Mouse (Mus musculus) neural tube, embryonic 12.5 days (tissue): ENCODE results near the gene Mipep. TPM values are rescaled to one million over a fixed set of nuclear protein-coding genes. Genes with fewer than 3 reads are reported as not detected.

ENCODE experiments used
- ATAC-seq: fragments of 200-750 bp; cut with Nextera tagmentation; 2 replicates; pipeline ENCODE4 v1.8.0; 2017; ENCODE audit warnings: low read depth, mild to moderate bottlenecking, moderate TSS enrichment, moderate library complexity; ENCODE audit not compliant: low FRiP score
- H3K27ac ChIP-seq: fragments of 300-500 bp; sonication (generic); 2 replicates; pipeline ENCODE4 v1.5.1; 2016
- H3K27me3 ChIP-seq: fragments of 300-500 bp; sonication (generic); replicated peaks from 2 replicates; pipeline ENCODE4 v1.6.1; 2016; ENCODE audit warnings: mild to moderate bottlenecking
- H3K36me3 ChIP-seq: fragments of 300-500 bp; sonication (generic); 2 replicates; pipeline ENCODE4 v1.6.1; 2016; ENCODE audit warnings: mild to moderate bottlenecking
- H3K4me1 ChIP-seq: fragments of 300-500 bp; sonication (generic); 2 replicates; pipeline ENCODE4 v1.6.1; 2016
- H3K4me2 ChIP-seq: fragments of 300-500 bp; sonication (generic); replicated peaks from 2 replicates; pipeline ENCODE4 v1.6.1; 2016; ENCODE audit warnings: mild to moderate bottlenecking
- H3K4me3 ChIP-seq: fragments of 300-500 bp; sonication (generic); 2 replicates; pipeline ENCODE4 v1.5.1; 2016
- H3K9ac ChIP-seq: fragments of 300-500 bp; sonication (generic); 2 replicates; pipeline ENCODE4 v1.6.1; 2016; ENCODE audit warnings: mild to moderate bottlenecking
- H3K9me3 ChIP-seq: fragments of 300-500 bp; sonication (generic); 2 replicates; pipeline ENCODE4 v1.6.1; 2016; ENCODE audit warnings: mild to moderate bottlenecking
- WGBS: fragments of 180-500 bp; shearing (Covaris S2); methylation state at CpG from one replicate; pipeline ENCODE4 v1.1.7; 2016; 5-methylcytosine and 5-hydroxymethylcytosine counted together
- polyA plus RNA-seq: library from polyadenylated mRNA; unstranded; fragments of >200 nt; fragmentation: Nextera tagmentation; extraction: Ambion mirVana; gene quantifications from 2 replicates; pipeline ENCODE4 v1.2.1, GENCODE M21; 2016

Mipep gene
- polyA plus RNA-seq, 1 experiment from 2014 or later = 20.3 TPM

GRCm38 (mm10) chr14:60743681-60744080 is 40.7 kb upstream of the Mipep start:
- H3K4me2 ChIP-seq = no peak overlapping the region
- no peaks in the 10 kb centered on the region for H3K27me3 ChIP-seq
- no peaks in the 10 kb centered on the region; the same call in 1 of the 2 replicates for H3K4me1 ChIP-seq
- no peak for ATAC-seq
- no peak overlapping the region for H3K4me3 ChIP-seq
- H3K36me3 ChIP-seq = peaks cover 30% of the 10 kb centered on the region
- H3K9ac ChIP-seq = no peak overlapping the region
- no peak overlapping the region for H3K27ac ChIP-seq
- 77% methylated on average over 9 of the region's 9 CpGs for WGBS
- H3K9me3 ChIP-seq = no peaks in the 10 kb centered on the region

DNA sequence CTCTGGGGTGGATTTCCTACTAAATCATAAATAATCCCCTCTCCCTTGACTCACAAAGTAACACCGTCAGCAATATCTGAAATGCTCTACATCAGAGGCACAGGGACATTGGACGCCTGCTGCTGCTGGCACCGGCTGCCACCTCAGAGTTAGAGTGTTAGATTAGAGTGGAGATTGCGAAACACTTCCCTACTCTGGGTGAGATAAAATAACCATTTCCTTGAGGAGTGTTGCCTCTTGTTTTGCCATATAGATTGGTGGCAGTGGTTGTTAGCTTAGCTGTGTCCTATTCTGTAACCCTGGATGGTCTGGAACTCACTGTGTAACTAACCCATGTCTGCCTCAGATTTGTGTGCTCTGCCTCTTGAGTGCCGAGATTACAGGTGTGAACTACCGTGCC is 39.2 kb upstream of the Mipep start:
- Histone ChIP-seq H3K36me3 (peaks cover 44% of the 10 kb centered on the region), H3K27me3 (no peaks in the 10 kb centered on the region), H3K27ac (no peak overlapping the region), H3K9ac (no peak overlapping the region), H3K4me2 (no peak overlapping the region), H3K4me1 (no peaks in the 10 kb centered on the region), H3K4me3 (no peak overlapping the region), H3K9me3 (no peaks in the 10 kb centered on the region)
- WGBS = 92% methylated on average over 6 of the region's 6 CpGs
- no peak for ATAC-seq

DNA sequence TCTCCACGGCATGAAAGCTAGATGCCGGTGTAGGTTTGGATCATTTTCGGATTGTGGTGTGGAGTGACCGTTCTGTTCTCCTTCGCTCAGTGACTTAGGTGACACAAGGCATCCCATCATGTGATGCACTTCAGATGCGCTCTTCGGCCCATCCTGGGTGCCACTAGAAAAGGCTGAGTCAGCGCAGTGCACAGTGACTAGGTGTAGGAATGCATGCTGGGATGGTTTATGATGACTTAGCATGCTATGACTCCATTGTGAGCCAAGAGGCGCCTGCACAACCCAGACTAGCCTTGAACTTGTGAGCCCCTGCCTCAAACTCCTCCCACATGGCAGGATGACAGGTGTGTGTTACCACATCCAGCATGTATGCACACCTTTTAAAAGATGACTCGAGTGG is 38.2 kb upstream of the Mipep start:
- H3K36me3 ChIP-seq = peaks cover 53% of the 10 kb centered on the region
- no peak overlapping the region for H3K9ac ChIP-seq
- no peak overlapping the region for H3K4me3 ChIP-seq
- 94% methylated on average over 10 of the region's 10 CpGs for WGBS
- no peak overlapping the region for H3K4me2 ChIP-seq
- no peak for ATAC-seq
- no peaks in the 10 kb centered on the region for H3K27me3 ChIP-seq
- no peaks in the 10 kb centered on the region for H3K4me1 ChIP-seq
- no peak overlapping the region for H3K27ac ChIP-seq
- no peaks in the 10 kb centered on the region for H3K9me3 ChIP-seq

DNA sequence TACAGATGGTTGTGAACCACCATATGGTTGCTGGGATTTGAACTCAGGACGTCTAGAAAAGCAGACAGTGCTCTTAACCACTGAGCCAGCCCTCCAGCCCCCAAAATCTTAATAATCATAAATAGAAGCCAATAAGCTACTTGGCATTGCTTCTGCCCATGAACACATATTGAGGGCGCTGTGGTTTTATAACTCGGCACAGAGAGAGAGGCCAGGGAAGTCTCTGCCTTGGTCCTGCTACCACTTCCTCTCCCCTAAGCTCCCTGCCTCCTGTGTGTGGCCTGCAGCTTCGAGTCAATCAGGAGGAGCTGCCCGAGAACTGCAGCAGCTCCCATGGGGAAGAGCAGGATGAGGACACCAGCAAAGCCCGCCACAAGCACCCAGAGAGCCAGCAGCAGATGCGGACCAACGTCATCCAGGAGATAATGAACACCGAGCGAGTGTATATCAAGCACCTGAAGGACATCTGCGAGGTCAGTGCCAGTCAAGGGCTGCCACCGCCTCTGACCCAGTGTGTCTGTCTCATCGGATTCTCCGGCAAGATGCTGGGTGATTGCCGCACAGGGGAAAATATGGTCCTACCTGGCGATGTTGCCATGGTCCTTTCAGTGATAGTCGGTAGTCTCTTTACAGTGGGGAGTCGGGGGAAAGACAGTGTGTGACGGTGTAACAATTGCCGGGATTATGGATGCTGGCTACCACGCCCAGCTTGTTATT is 37.1 kb upstream of the Mipep start:
- H3K36me3 ChIP-seq = peaks cover 61% of the 10 kb centered on the region
- ATAC-seq = no peak

GRCm38 (mm10) chr14:60749880-60750279 is 34.5 kb upstream of the Mipep start:
- Histone ChIP-seq H3K4me3 (no peak overlapping the region), H3K27ac (no peak overlapping the region), H3K9me3 (no peaks in the 10 kb centered on the region), H3K36me3 (peaks cover 72% of the 10 kb centered on the region), H3K9ac (no peak overlapping the region), H3K4me1 (no peaks in the 10 kb centered on the region), H3K4me2 (no peak overlapping the region), H3K27me3 (no peaks in the 10 kb centered on the region)
- ATAC-seq = no peak
- 90% methylated on average over 12 of the region's 12 CpGs for WGBS

More for the DNA sequence above, 37.1 kb upstream of the Mipep start:
- Histone ChIP-seq H3K27me3 (no peaks in the 10 kb centered on the region), H3K4me1 (no peaks in the 10 kb centered on the region), H3K27ac (no peak overlapping the region), H3K4me2 (no peak overlapping the region), H3K9me3 (no peaks in the 10 kb centered on the region), H3K9ac (no peak overlapping the region), H3K4me3 (no peak overlapping the region)
- 93% methylated on average over 21 of the region's 21 CpGs for WGBS

DNA sequence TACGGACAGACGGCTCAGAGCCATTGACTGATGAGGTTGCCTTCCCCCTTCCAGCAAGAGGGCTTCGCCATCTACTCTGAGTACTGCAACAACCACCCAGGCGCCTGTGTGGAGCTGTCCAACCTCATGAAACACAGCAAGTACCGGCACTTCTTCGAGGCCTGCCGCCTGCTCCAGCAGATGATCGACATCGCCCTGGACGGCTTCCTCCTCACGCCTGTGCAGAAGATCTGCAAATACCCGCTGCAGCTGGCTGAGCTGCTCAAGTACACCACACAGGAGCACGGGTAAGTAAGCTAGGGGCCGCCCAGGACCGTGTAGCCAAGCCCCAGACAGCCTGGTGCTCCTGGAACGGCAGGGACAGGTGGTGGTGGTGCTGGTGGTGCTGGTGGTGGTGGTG is 32.8 kb upstream of the Mipep start:
- H3K9me3 ChIP-seq = no peaks in the 10 kb centered on the region
- no peaks in the 10 kb centered on the region for H3K4me1 ChIP-seq
- H3K9ac ChIP-seq = no peak overlapping the region
- no peak overlapping the region for H3K27ac ChIP-seq
- no peak overlapping the region for H3K4me2 ChIP-seq
- no peaks in the 10 kb centered on the region for H3K27me3 ChIP-seq
- ATAC-seq = no peak
- H3K4me3 ChIP-seq = no peak overlapping the region
- peaks cover 70% of the 10 kb centered on the region for H3K36me3 ChIP-seq
- 92% methylated on average over 16 of the region's 16 CpGs for WGBS

DNA sequence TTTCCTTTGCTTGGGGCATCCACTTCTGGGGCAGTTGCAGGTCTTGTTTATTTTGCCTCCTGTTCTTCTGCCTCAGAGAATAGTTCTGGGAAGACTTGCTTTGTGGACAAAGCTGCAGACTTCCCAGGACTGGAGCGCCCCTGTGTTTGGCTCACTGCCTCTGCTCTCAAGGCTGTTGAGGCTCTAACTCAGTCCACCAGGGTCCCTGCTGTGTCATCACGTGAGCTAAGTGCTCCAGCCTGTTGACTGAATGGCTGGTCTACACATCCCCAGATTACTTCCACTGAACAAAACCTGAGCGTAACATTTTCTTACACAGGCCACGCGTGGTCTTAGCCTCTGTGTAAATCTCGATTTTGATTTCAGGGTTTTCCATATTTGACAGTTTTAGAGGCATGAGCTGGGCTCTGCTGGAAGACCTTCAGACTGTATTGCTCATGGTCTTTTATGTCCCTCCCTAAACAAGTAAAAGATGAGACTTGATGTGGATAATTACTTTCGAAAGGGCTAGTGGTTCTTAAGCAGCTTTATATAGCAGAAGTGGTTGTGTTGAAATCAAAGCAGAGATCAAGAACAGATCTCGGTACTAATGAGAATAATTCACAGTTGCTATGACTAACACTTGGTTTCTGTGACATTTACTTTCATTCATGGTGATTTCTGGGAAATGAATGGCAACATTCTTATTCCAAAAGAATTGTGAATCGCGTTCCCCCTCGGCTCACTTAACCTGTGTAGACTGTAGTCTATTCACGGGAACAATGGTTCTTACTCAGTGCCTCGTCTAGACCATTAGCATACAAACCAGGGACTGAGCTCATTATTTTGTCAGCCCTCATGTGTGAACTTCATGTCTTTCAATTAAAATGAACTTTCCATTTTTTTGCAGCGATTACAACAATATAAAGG is 31.2 kb upstream of the Mipep start:
- Histone ChIP-seq H3K4me2 (no peak overlapping the region), H3K36me3 (peaks cover 73% of the 10 kb centered on the region), H3K27me3 (no peaks in the 10 kb centered on the region), H3K4me3 (no peak overlapping the region), H3K4me1 (no peaks in the 10 kb centered on the region), H3K9ac (no peak overlapping the region), H3K9me3 (no peaks in the 10 kb centered on the region), H3K27ac (no peak overlapping the region)
- 59% methylated on average over 14 of the region's 14 CpGs for WGBS
- no peak for ATAC-seq

DNA sequence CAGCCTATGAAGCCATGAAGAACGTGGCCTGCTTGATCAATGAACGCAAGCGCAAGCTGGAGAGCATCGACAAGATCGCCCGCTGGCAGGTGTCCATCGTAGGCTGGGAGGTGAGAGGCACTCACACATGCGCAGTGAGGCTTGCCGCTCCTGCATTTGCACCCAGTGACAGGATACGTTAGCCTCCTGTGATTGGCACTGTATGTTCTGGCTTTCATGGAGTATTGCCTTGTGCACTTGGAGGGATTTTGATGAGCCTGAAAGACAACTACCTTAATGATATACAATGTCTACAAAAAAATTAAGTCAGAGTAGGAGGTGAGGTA is 30.6 kb upstream of the Mipep start:
- no peaks in the 10 kb centered on the region for H3K9me3 ChIP-seq
- H3K9ac ChIP-seq = no peak overlapping the region
- H3K27ac ChIP-seq = no peak overlapping the region
- no peak for ATAC-seq
- no peak overlapping the region for H3K4me3 ChIP-seq
- WGBS = 88% methylated on average over 10 of the region's 10 CpGs
- H3K4me1 ChIP-seq = no peaks in the 10 kb centered on the region
- H3K27me3 ChIP-seq = no peaks in the 10 kb centered on the region
- peaks cover 76% of the 10 kb centered on the region for H3K36me3 ChIP-seq
- no peak overlapping the region for H3K4me2 ChIP-seq

DNA sequence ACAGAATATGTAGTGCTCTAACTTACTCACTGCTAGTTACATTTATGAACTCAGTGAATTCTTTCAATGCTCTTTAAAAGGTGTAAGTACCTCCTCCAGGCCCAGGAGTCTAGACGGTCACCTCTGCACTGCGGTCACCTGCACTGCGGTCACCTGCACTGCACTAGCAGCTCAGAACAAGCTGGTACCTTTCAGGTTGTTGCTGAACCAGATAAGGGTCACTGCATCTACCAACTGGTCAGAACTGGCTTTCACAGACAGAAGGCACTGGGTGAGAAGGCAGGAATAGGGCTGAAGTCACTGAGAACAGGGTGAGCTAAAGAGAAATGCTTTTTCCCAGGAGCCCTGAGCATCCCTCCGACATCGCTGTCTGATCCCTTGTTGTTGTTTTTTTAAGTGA is 29.7 kb upstream of the Mipep start:
- H3K9ac ChIP-seq = no peak overlapping the region

DNA sequence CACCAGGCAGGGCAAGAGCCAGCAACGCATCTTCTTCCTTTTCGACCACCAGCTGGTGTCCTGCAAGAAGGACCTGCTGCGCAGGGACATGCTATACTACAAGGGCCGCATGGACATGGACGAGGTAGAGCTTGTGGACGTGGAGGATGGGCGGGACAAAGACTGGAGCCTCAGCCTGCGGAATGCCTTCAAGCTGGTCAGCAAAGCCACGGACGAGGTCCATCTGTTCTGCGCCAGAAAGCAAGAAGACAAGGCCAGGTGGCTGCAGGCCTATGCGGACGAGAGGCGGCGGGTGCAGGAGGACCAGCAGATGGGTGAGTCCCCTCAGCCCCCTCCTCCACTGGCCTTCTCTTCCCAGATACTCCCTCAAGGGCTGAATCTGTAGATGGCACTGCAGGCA is 28.1 kb upstream of the Mipep start:
- no peak overlapping the region for H3K4me3 ChIP-seq
- no peak for ATAC-seq
- no peaks in the 10 kb centered on the region for H3K27me3 ChIP-seq
- no peak overlapping the region for H3K27ac ChIP-seq
- H3K4me1 ChIP-seq = no peaks in the 10 kb centered on the region
- H3K4me2 ChIP-seq = no peak overlapping the region
- no peaks in the 10 kb centered on the region for H3K9me3 ChIP-seq
- 94% methylated on average over 15 of the region's 15 CpGs for WGBS
- H3K36me3 ChIP-seq = peaks cover 76% of the 10 kb centered on the region
- no peak overlapping the region for H3K9ac ChIP-seq

More for the DNA sequence above, 29.7 kb upstream of the Mipep start:
- WGBS = 95% methylated on average over 5 of the region's 5 CpGs
- H3K4me1 ChIP-seq = no peaks in the 10 kb centered on the region
- no peak overlapping the region for H3K4me2 ChIP-seq
- no peak for ATAC-seq
- no peak overlapping the region for H3K4me3 ChIP-seq
- H3K36me3 ChIP-seq = peaks cover 76% of the 10 kb centered on the region
- H3K27me3 ChIP-seq = no peaks in the 10 kb centered on the region
- H3K27ac ChIP-seq = no peak overlapping the region
- no peaks in the 10 kb centered on the region for H3K9me3 ChIP-seq

DNA sequence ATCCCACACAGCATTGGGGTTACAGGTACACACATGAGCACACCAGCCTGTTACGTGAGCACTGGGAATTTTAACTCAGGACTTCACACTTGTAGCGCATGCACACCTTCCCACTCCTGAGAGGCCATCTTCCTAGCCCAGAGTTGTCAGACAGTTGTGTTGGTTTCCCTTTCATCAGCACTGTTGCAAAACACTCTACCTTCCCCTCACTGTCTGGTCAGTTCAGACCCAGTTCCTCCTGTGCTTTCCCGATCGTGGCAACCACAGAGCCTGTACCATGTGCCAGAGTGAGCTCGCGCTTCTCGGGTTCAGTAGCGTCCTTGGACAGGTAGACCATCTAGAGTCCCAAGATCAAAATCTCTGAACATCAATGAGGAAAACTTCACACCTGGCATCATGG is 27.1 kb upstream of the Mipep start:
- H3K4me3 ChIP-seq = no peak overlapping the region
- H3K9ac ChIP-seq = no peak overlapping the region
- no peaks in the 10 kb centered on the region for H3K27me3 ChIP-seq
- no peak overlapping the region for H3K27ac ChIP-seq
- no peaks in the 10 kb centered on the region for H3K4me1 ChIP-seq
- peaks cover 79% of the 10 kb centered on the region for H3K36me3 ChIP-seq
- no peaks in the 10 kb centered on the region for H3K9me3 ChIP-seq
- whole genome bisulfite sequencing = 96% methylated on average over 8 of the region's 8 CpGs
- no peak overlapping the region for H3K4me2 ChIP-seq
- no peak for ATAC-seq

DNA sequence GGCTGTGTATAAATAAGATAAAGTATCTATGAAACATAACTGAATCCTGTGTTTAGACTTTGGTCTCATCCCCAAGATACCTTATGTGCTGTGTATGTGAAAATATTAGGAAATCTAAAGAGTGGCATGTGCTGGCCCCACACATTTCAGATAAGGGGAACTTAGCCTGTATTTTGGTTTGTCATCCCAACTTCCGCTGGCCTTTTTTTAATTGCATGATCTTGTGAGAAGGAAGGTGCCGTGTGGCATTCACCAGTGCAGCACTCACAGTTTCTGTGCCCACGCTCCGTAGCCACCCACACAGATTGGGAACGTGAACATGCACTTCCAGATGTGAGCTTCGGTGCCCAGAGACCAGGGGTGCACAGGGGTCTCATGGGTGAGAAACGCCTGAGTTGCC is 26.7 kb upstream of the Mipep start:
- no peak overlapping the region for H3K4me3 ChIP-seq
- WGBS = 96% methylated on average over 7 of the region's 7 CpGs
- H3K9ac ChIP-seq = no peak overlapping the region
- no peaks in the 10 kb centered on the region for H3K9me3 ChIP-seq
- H3K27me3 ChIP-seq = no peaks in the 10 kb centered on the region
- no peak for ATAC-seq
- H3K27ac ChIP-seq = no peak overlapping the region
- no peak overlapping the region for H3K4me2 ChIP-seq
- H3K4me1 ChIP-seq = no peaks in the 10 kb centered on the region
- peaks cover 81% of the 10 kb centered on the region for H3K36me3 ChIP-seq
